Mouse (Mus musculus) adrenal gland, postnatal 4 days (tissue): ENCODE measurements around the gene Usp42. TPM values are rescaled to one million over a fixed set of nuclear protein-coding genes. Genes with fewer than 3 reads are reported as not detected.

Experiments
- DNase-seq, 2 experiments: peaks; one replicate each; pipeline ENCODE4 v3.0.0; 2021 to 2022; ENCODE audit warnings: low spot score in 2 of 2, mixed read lengths in 2 of 2
- total RNA-seq, 2 experiments: library from RNA; stranded (reverse); gene quantifications; 2 replicates each; pipeline ENCODE4 v1.2.3; 2021

Gene Usp42
- total RNA-seq, 2 experiments from 2014 or later: 21.2 to 22.3 TPM

DNA sequence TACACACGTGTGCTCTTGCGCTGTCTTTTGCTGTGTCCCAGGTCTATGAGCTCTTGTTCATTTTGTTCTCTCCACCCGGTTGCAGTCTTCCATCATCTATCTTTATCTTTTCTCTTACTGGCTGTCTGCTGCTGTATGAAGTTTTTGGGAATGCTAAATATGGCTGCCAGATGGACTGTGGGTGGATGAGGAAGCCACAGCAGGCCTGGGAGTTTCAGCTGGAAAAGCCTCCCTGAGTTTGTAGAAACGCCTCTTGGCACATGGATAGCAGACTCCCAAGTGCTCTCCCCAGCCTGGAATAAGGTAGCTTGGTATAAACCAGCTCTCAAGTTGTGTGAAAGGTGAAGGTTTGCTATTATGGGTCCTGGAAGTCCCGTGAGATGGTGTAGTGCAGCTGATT lies 41.2 kb downstream of the Usp42 start:
- no peak for DNase-seq

DNA sequence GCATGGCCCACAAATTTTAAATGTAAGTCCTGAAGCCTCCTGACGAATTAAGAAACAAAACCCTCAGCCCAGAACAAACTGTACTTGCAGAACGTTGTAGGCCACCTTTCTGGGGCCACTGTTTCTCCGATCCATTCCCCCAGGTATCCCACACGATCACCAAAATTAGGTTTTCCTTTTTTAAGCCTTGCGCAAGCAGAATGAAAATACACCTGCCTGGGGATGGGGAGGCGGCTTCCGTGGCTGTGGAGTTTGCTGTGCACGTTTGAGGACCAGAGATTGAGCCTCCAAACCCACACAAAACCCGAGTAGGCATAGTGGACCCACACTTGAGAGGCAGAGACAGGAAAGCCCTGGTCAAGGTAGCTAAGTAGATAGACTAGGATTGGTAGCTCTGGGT lies 41.7 kb downstream of the Usp42 start:
- DNase-seq: no peak

GRCm38 (mm10) chr5:143687589-143687988 lies 44.5 kb downstream of the Usp42 start:
- DNase-seq: no peak

DNA sequence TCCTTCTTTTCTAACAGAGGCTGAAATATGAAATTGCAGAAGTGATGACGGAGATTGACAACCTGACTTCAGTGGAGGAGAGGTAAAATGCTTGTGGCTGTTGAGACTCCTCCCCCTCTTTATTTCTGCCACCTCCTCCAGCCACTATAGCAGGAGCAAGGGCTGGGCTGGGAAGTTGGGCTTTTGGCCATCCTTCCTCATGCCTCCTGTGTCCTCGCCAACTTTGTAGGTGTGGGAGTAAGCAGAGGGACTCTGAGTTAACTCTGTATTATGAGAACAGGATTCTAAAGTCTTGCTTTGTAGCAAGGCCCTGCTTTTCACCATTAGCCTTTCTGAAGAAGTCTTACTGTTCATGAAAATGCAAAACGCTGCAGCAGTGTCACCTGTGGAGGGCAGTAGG lies 45.6 kb downstream of the Usp42 start:
- DNase-seq: no peak

GRCm38 (mm10) chr5:143684911-143685390 lies 47.1 kb downstream of the Usp42 start:
- DNase-seq: no peak

- no peak for DNase-seq
These were observed 48.4 kb downstream of the Usp42 start for GRCm38 (mm10) chr5:143683696-143684095.

GRCm38 (mm10) chr5:143679654-143680053 lies 52.4 kb downstream of the Usp42 start:
- no peak for DNase-seq

- DNase-seq: no peak
These were observed 53.3 kb downstream of the Usp42 start for GRCm38 (mm10) chr5:143678634-143679271.

GRCm38 (mm10) chr5:143677363-143677762 lies 54.7 kb downstream of the Usp42 start:
- no peak for DNase-seq

DNA sequence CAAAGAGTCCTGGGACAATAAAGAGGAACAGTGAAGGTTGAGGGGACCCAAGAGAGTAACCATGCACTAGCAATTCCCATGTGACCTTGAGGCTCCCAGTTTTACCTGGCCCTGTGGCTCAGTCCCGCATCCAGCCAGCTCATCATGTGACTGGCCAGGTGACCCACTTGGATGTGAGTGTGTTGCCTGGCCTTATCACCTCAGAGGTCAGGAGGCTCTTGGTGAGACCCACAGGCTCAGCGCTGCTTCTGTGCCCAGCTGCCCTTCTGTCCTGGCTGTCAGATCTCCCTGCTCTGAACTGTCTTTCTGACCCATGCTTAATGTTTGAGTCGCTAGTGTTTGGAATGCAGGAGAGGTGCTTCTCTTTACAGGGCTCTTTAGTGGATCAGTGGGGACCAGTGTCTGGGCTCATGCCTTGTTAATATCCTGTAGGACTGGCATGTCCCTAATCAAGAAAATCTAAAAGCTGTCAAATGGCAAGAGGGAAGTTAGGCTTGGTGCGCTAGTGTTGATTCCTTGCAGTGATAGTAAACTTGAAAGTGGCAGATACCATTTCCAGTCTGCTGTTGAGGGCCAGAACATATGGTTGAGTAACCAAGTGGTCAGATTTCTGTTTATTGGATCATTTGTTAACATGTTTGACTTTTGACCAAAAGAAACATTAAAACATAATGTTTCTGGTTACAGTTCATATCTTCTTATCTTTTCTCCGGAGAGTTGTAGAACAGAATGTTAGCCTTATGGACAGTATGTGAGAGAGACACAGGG lies 55.7 kb downstream of the Usp42 start:
- DNase-seq: no peak

- DNase-seq: no peak
These were observed 57.5 kb downstream of the Usp42 start for GRCm38 (mm10) chr5:143674576-143674975.

DNA sequence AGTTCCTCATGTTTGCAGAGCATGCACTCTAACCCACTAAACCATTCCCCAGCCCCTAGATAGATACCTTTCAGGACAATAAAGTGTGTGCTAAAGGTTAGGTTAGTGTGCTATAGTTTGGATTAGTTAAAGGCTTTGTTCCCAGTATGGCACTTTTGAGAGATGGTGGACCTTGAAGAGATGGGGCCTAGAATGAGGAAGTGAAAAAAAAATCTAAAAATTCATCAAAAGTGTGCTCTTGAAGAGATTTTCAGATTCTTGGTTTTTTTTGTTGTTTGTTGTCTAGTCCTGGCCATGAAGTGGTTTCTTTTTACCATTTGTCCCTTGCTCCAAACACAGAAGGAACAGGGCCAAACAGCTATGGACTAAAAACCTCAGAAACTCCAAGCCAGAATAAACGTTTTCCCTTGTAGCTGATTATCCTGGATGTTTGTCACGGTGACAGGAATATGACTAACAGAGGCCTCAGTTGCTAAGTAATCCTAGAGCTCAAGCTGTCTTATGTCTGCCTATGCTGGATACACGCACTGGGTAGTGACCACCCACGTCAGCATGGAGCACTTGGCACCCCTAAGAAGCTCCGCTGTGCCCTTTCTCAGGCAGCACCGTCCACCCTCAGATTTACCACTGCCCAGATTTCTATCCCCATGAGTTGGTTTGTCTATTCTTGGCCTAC lies 61.2 kb downstream of the Usp42 start:
- no peak for DNase-seq

DNA sequence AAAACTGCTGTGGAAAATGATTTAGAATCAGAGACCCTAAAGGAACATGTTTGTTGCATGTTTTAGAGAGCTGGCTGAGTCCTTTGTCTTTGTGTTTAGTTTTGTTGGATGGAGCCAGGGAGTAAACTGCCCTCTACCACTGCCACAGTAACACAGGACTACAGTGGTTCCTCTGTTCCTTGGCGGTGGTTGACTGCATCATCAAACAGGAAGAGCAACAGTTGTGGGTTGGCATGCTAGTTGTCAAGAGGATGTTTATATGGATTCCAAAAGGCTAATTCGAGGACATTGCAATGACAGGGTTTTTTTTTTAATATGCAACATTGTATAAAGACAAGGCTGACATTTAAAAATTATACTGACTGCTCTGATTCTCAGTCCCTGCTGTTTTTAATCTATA lies 62.2 kb downstream of the Usp42 start:
- no peak for DNase-seq

DNA sequence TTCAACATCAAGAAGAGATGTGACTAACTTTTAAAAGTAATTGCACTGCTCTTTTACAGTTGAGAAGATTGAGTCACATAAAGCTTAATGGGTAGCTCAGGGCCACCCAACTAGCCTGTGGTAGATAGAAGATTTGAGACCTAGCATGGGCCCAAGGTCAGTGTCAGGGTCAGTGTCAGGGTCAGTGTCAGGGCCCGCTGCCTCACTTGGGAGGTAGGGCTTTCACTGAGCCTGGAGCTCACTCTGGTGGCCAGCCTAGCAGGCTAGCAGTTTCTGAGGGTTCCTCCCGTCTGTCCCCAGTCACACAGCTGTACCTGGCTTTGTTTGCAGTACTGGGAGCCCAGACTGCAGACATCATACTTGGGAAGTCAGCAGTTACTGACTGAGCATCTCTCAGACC lies 62.7 kb downstream of the Usp42 start:
- no peak for DNase-seq

DNA sequence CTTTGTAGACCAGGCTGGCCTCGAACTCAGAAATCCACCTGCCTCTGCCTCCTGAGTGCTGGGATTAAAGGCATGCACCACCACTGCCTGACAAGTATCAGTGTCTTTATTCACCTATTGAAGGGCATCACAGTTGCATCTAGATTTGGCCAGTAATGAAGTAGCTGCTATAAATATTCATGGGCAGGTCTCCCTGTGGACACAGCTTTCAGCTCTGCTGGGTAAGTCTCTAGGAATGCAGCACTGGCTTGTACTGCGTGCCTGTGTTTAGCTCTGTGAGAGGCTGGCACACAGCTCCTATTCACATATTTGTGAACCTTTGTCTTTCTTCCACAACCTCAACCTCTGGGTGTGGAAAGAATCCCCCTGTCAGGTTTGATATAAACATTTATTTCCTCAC lies 63.2 kb downstream of the Usp42 start:
- DNase-seq: no peak

- DNase-seq: no peak
These were observed 66.1 kb downstream of the Usp42 start for GRCm38 (mm10) chr5:143666015-143666414.

- no peak for DNase-seq
These were observed 66.5 kb downstream of the Usp42 start for GRCm38 (mm10) chr5:143665561-143665960.

- DNase-seq: no peak
These were observed 68.9 kb downstream of the Usp42 start for GRCm38 (mm10) chr5:143663074-143663687.
